Mouse (Mus musculus) G1E (cell line): ENCODE data around the gene Rnf123.

Experiments used
- CTCF ChIP-seq: IDR thresholded peaks from 2 replicates; pipeline ENCODE4 v1.5.1; 2012; ENCODE audit warnings: low read depth, low read length, inconsistent platforms, mixed read lengths
- GATA2 ChIP-seq: IDR thresholded peaks from 2 replicates; pipeline ENCODE4 v1.6.1; 2012; ENCODE audit warnings: low read depth, low read length, inconsistent platforms, borderline replicate concordance
- POLR2AphosphoS5 ChIP-seq: IDR thresholded peaks from 2 replicates; pipeline ENCODE4 v1.6.1; 2012; ENCODE audit warnings: low read depth, low read length, inconsistent platforms; ENCODE audit not compliant: insufficient replicate concordance
- TAL1 ChIP-seq: conservative IDR thresholded peaks from 2 replicates; pipeline ENCODE4 v1.6.1; 2012; ENCODE audit warnings: low read depth, low read length, inconsistent platforms, mixed read lengths

GRCm38 (mm10) chr9:108051184-108051930 lies 31.8 kb downstream of the Rnf123 start:
- TF ChIP-seq CTCF (no peak), TAL1 (no peak), GATA2 (no peak), POLR2AphosphoS5 (no peak)
